Mouse (Mus musculus) limb, embryonic 10.5 days (tissue): ENCODE measurements around the gene St8sia1. TPM values are rescaled to one million over a fixed set of nuclear protein-coding genes. Genes with fewer than 3 reads are reported as not detected.

ENCODE experiments used
- DNase-seq: peaks from one replicate; pipeline ENCODE4 v3.0.0-alpha.2; 2017; ENCODE audit warnings: low spot score
- H3K27ac ChIP-seq: fragments of 300-500 bp; sonication (generic); 2 replicates; pipeline ENCODE4 v1.5.1; 2016; ENCODE audit warnings: mild to moderate bottlenecking
- H3K27me3 ChIP-seq: fragments of 300-500 bp; sonication (generic); 2 replicates; pipeline ENCODE4 v1.6.1; 2016; ENCODE audit warnings: low read depth, mild to moderate bottlenecking; ENCODE audit not compliant: poor library complexity, severe bottlenecking
- H3K36me3 ChIP-seq: fragments of 300-500 bp; sonication (generic); 2 replicates; pipeline ENCODE4 v1.6.1; 2016; ENCODE audit warnings: mild to moderate bottlenecking, moderate library complexity
- H3K4me1 ChIP-seq: fragments of 300-500 bp; sonication (generic); 2 replicates; pipeline ENCODE4 v1.6.1; 2016
- H3K4me3 ChIP-seq: fragments of 300-500 bp; sonication (generic); 2 replicates; pipeline ENCODE4 v1.5.1; 2016; ENCODE audit warnings: mild to moderate bottlenecking, moderate library complexity
- H3K9me3 ChIP-seq: fragments of 300-500 bp; sonication (generic); replicated peaks from 2 replicates; pipeline ENCODE4 v1.6.1; 2016; ENCODE audit warnings: mild to moderate bottlenecking
- WGBS: fragments of 180-500 bp; shearing (Covaris S2); methylation state at CpG from one replicate; pipeline ENCODE4 v1.1.7; 2016; 5-methylcytosine and 5-hydroxymethylcytosine counted together
- polyA plus RNA-seq: library from polyadenylated mRNA; unstranded; fragments of >200 nt; fragmentation: Nextera tagmentation; extraction: Ambion mirVana; gene quantifications from 2 replicates; pipeline ENCODE4 v1.2.1, GENCODE M21; 2016

The St8sia1 gene
- polyA plus RNA-seq, 1 experiment from 2014 or later: 0.91 TPM

GRCm38 (mm10) chr6:142928551-142929309 is 35.5 kb downstream of the St8sia1 start:
- Histone ChIP-seq H3K4me1 (no peaks in the 10 kb centered on the region), H3K27ac (no peak overlapping the region), H3K27me3 (no peaks in the 10 kb centered on the region), H3K4me3 (no peak overlapping the region), H3K9me3 (no peaks in the 10 kb centered on the region), H3K36me3 (no peaks in the 10 kb centered on the region)
- DNase-seq: no peak
- WGBS: 92% methylated on average over 16 of the region's 16 CpGs

- H3K4me3 ChIP-seq: no peak overlapping the region
- H3K27me3 ChIP-seq: no peaks in the 10 kb centered on the region
- H3K36me3 ChIP-seq: no peaks in the 10 kb centered on the region
- H3K9me3 ChIP-seq: no peaks in the 10 kb centered on the region
- no peak for DNase-seq
- no peaks in the 10 kb centered on the region for H3K4me1 ChIP-seq
- H3K27ac ChIP-seq: no peak overlapping the region
- 89% methylated on average over 9 of the region's 9 CpGs for WGBS
These were observed 37.2 kb downstream of the St8sia1 start for GRCm38 (mm10) chr6:142926901-142927605.

DNA sequence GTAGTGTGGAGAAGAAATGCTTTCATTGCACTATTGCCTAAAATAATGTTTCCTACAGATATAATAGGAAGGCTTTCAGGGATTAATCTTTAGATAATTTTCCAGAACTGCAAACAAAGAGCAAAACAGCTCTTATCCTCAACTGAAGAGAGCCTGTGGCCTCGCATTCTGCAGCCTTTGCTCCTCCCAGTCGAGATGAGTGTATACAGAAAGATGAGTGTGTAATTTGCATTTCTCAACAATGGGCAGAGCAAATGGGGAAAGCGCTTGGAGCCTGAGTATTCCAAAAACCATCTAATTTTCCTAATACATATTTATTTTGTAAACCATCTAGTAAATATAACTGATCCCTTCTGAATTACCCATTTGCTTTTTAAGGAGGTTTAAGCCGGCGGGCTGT is 38.3 kb downstream of the St8sia1 start:
- WGBS: 89% methylated on average over 5 of the region's 5 CpGs
- H3K4me1 ChIP-seq: no peaks in the 10 kb centered on the region

GRCm38 (mm10) chr6:142925374-142925773 is 38.9 kb downstream of the St8sia1 start:
- Histone ChIP-seq H3K9me3 (no peaks in the 10 kb centered on the region), H3K27ac (no peak overlapping the region), H3K4me3 (no peak overlapping the region), H3K36me3 (no peaks in the 10 kb centered on the region), H3K27me3 (no peaks in the 10 kb centered on the region), H3K4me1 (no peaks in the 10 kb centered on the region)
- 90% methylated on average over 3 of the region's 3 CpGs for WGBS
- DNase-seq: no peak

More for the DNA sequence above, 38.3 kb downstream of the St8sia1 start:
- H3K9me3 ChIP-seq: no peaks in the 10 kb centered on the region
- H3K36me3 ChIP-seq: no peaks in the 10 kb centered on the region
- no peaks in the 10 kb centered on the region for H3K27me3 ChIP-seq
- DNase-seq: no peak
- no peak overlapping the region for H3K27ac ChIP-seq
- H3K4me3 ChIP-seq: no peak overlapping the region

- Histone ChIP-seq H3K27me3 (no peaks in the 10 kb centered on the region), H3K4me1 (no peaks in the 10 kb centered on the region), H3K4me3 (no peak overlapping the region), H3K36me3 (no peaks in the 10 kb centered on the region), H3K9me3 (no peaks in the 10 kb centered on the region), H3K27ac (no peak overlapping the region)
- no peak for DNase-seq
- WGBS: 86% methylated on average over 5 of the region's 5 CpGs
These were observed 43.4 kb downstream of the St8sia1 start for GRCm38 (mm10) chr6:142920901-142921300.

- no peak for DNase-seq
- H3K9me3 ChIP-seq: no peaks in the 10 kb centered on the region
- peaks cover 3% of the 10 kb centered on the region; the same call in 1 of the 2 replicates for H3K4me1 ChIP-seq
- no peaks in the 10 kb centered on the region for H3K36me3 ChIP-seq
- H3K27ac ChIP-seq: no peak overlapping the region
- H3K27me3 ChIP-seq: no peaks in the 10 kb centered on the region
- no peak overlapping the region for H3K4me3 ChIP-seq
- WGBS: 50% methylated on average over 6 of the region's 6 CpGs
These were observed 45.6 kb downstream of the St8sia1 start for GRCm38 (mm10) chr6:142918691-142919090.

DNA sequence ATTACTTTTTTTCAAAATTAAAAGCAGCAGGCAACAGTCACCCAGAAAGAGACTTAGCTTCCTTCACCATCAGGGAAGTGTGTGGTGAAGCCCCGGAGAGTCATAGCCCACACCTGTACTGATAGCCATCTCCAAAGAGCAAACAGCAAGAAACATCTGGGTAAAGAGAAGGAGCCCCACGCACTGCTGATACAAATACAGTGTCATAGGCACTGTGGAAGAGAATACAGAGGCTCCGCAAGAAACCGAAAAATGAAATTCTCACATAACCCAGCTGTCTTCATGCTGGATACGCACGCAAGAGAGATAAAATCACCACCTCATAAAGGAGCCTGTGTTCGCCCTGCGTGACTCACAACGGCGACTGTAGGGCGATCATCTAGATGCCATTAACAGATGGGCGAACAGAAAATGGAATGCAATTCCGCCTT is 46.8 kb downstream of the St8sia1 start:
- H3K9me3 ChIP-seq: no peaks in the 10 kb centered on the region
- H3K4me1 ChIP-seq: peaks cover 3% of the 10 kb centered on the region; the same call in 1 of the 2 replicates
- WGBS: 88% methylated on average over 13 of the region's 13 CpGs
- no peaks in the 10 kb centered on the region for H3K27me3 ChIP-seq
- H3K36me3 ChIP-seq: no peaks in the 10 kb centered on the region
- H3K27ac ChIP-seq: no peak overlapping the region
- no peak overlapping the region for H3K4me3 ChIP-seq
- no peak for DNase-seq

GRCm38 (mm10) chr6:142916271-142916941 is 47.8 kb downstream of the St8sia1 start:
- Histone ChIP-seq H3K9me3 (no peaks in the 10 kb centered on the region), H3K4me3 (no peak overlapping the region), H3K27ac (no peak overlapping the region), H3K27me3 (no peaks in the 10 kb centered on the region), H3K36me3 (no peaks in the 10 kb centered on the region), H3K4me1 (peaks cover 3% of the 10 kb centered on the region; the same call in 1 of the 2 replicates)
- DNase-seq: no peak
- WGBS: 88% methylated on average over 11 of the region's 11 CpGs

DNA sequence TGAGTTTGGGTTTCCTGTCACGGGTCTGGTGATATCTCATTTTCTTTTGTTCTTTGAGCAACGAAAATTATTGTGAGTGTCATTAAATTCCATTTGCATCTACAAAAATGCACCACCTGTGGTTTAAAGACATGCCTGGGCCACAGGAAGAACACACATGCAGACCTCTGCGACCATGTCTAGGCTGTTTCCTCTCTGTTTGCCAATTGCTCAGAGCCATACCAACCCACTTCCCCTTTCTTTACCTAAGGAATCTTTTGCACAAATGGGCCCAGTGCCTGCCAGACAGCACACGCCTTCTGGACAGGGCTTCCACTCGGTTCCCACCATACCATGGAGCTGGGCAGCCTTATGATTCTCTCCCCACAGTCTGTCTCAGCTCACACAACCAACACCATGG is 48.8 kb downstream of the St8sia1 start:
- no peaks in the 10 kb centered on the region for H3K27me3 ChIP-seq
- DNase-seq: no peak
- WGBS: 86% methylated on average over 5 of the region's 5 CpGs

GRCm38 (mm10) chr6:142914676-142915075 is 49.6 kb downstream of the St8sia1 start:
- DNase-seq: no peak
- WGBS: 86% methylated on average over 10 of the region's 10 CpGs

More for the DNA sequence above, 48.8 kb downstream of the St8sia1 start:
- Histone ChIP-seq H3K9me3 (no peaks in the 10 kb centered on the region), H3K27ac (no peak overlapping the region), H3K36me3 (no peaks in the 10 kb centered on the region), H3K4me1 (peaks cover 3% of the 10 kb centered on the region; the same call in 1 of the 2 replicates), H3K4me3 (no peak overlapping the region)

DNA sequence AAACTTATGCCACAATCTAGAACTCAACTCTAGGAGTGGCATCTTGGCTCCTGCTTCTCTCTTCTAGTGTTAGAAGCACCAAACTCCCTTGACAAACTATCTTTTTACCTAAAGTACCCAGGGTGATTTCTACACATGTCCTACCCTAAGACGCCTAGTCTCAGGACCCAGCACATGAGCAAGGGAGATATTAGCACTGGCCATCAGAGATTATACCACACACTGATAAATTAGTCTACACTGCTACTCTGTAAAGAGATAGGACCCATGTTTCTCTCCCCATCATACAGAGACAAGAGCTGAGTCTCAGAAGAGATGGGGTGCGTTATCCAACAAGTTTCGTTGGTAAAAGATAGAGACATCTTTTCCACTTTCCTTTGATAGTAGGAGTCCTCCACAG is 53.0 kb downstream of the St8sia1 start:
- no peaks in the 10 kb centered on the region for H3K9me3 ChIP-seq
- no peak overlapping the region for H3K4me3 ChIP-seq
- H3K36me3 ChIP-seq: no peaks in the 10 kb centered on the region
- 94% methylated on average over 3 of the region's 3 CpGs for WGBS
- peaks cover 3% of the 10 kb centered on the region; the same call in 1 of the 2 replicates for H3K4me1 ChIP-seq
- no peak for DNase-seq
- H3K27ac ChIP-seq: no peak overlapping the region
- H3K27me3 ChIP-seq: no peaks in the 10 kb centered on the region

More at GRCm38 (mm10) chr6:142914676-142915075, 49.6 kb downstream of the St8sia1 start:
- H3K4me3 ChIP-seq: no peak overlapping the region
- no peaks in the 10 kb centered on the region for H3K9me3 ChIP-seq
- H3K27me3 ChIP-seq: no peaks in the 10 kb centered on the region
- H3K27ac ChIP-seq: no peak overlapping the region
- peaks cover 3% of the 10 kb centered on the region; the same call in 1 of the 2 replicates for H3K4me1 ChIP-seq
- no peaks in the 10 kb centered on the region for H3K36me3 ChIP-seq

GRCm38 (mm10) chr6:142910721-142911120 is 53.5 kb downstream of the St8sia1 start:
- Histone ChIP-seq H3K4me1 (peaks cover 2% of the 10 kb centered on the region; the same call in 1 of the 2 replicates), H3K36me3 (no peaks in the 10 kb centered on the region), H3K4me3 (no peak overlapping the region), H3K27ac (no peak overlapping the region), H3K9me3 (no peaks in the 10 kb centered on the region), H3K27me3 (no peaks in the 10 kb centered on the region)
- WGBS: 92% methylated on average over 7 of the region's 7 CpGs
- no peak for DNase-seq

- no peaks in the 10 kb centered on the region for H3K9me3 ChIP-seq
- no peaks in the 10 kb centered on the region for H3K27me3 ChIP-seq
- H3K4me3 ChIP-seq: no peak overlapping the region
- no peak for DNase-seq
- H3K4me1 ChIP-seq: no peaks in the 10 kb centered on the region
- H3K27ac ChIP-seq: no peak overlapping the region
- 84% methylated on average over 3 of the region's 3 CpGs for WGBS
- no peaks in the 10 kb centered on the region for H3K36me3 ChIP-seq
These were observed 54.5 kb downstream of the St8sia1 start for GRCm38 (mm10) chr6:142909771-142910105.
